Mouse (Mus musculus): ENCODE results near the gene Boc. TPM values are rescaled to one million over a fixed set of nuclear protein-coding genes. Genes with fewer than 3 reads are reported as not detected.
A peak's percentile ranks its signal among the peaks of the same experiment; 100 is the strongest.

The Boc gene
- polyA plus RNA-seq, 1 experiment from 2014 or later, result 48.2 TPM

GRCm38 (mm10) chr16:44538401-44539395 lies 20.0 kb downstream of the Boc start:
- 0 out of 2 replicates have a peak overlapping the region, but pooled peaks have one; percentile 9 for H3K4me2 ChIP-seq (ENCODE audit: low read depth)
- no peak for ATAC-seq (ENCODE audit: insufficient read depth, low FRiP score, low TSS enrichment)
- no peaks in the 10 kb centered on the region; the same call in 1 of the 2 replicates for H3K36me3 ChIP-seq (ENCODE audit: control insufficient read depth, insufficient read depth, low read length)
- 53% methylated on average over 16 of the region's 16 CpGs for WGBS
- peaks cover 54% of the 10 kb centered on the region for H3K4me1 ChIP-seq (ENCODE audit: control insufficient read depth, insufficient read depth, low read length)
- no peaks in the 10 kb centered on the region for H3K27me3 ChIP-seq (ENCODE audit: control insufficient read depth, insufficient read depth, low read length)
- no peaks in the 10 kb centered on the region for H3K9me3 ChIP-seq (ENCODE audit: control insufficient read depth, low read length)
- H3K9ac ChIP-seq (ENCODE audit: low read length), result peak overlapping the region; percentile 26; the same call in 1 of the 2 replicates
- DNase-seq (ENCODE audit: low spot score), result no peak
- H3K27ac ChIP-seq (ENCODE audit: low read depth, low read length), result peak overlapping the region; percentile 1; the same call in 1 of the 2 replicates
- H3K4me3 ChIP-seq (ENCODE audit: low read depth, low read length), result no peak overlapping the region

- Histone ChIP-seq H3K4me2 (ENCODE audit: low read depth) (no peak overlapping the region), H3K4me1 (ENCODE audit: control insufficient read depth, insufficient read depth, low read length) (peaks cover 49% of the 10 kb centered on the region), H3K36me3 (ENCODE audit: control insufficient read depth, insufficient read depth, low read length) (peaks cover 5% of the 10 kb centered on the region; the same call in 1 of the 2 replicates), H3K9ac (ENCODE audit: low read length) (no peak overlapping the region), H3K27me3 (ENCODE audit: control insufficient read depth, insufficient read depth, low read length) (no peaks in the 10 kb centered on the region), H3K27ac (ENCODE audit: low read depth, low read length) (no peak overlapping the region), H3K4me3 (ENCODE audit: low read depth, low read length) (no peak overlapping the region), H3K9me3 (ENCODE audit: control insufficient read depth, low read length) (no peaks in the 10 kb centered on the region)
- DNase-seq (ENCODE audit: low spot score) (no peak), ATAC-seq (ENCODE audit: insufficient read depth, low FRiP score, low TSS enrichment) (no peak)
- WGBS, result 16% methylated on average over 7 of the region's 7 CpGs
Measured at GRCm38 (mm10) chr16:44534122-44534521, 24.6 kb downstream of the Boc start.

DNA sequence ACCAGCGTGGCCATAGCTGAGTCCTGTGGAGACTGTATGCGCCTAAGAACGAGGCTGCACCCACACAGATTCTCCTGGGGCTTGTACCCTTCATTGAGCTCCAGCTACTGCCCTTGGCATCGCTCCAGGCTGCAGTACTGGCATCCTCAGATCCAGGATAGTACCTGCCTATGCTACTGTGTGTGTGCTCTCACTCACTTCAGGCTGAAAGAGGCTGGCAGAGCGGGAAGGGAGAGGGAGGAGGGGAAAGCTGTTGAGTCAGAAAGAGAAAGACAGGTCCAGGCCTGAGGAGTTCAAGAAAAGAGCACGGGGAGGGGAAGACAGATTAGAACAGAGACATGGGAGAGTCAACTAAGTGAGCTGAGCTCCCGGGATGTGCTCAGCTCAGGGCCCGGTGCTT lies 25.2 kb downstream of the Boc start:
- H3K27me3 ChIP-seq (ENCODE audit: control insufficient read depth, insufficient read depth, low read length), result no peaks in the 10 kb centered on the region
- ATAC-seq (ENCODE audit: insufficient read depth, low FRiP score, low TSS enrichment) (no peak), DNase-seq (ENCODE audit: low spot score) (no peak)
- H3K36me3 ChIP-seq (ENCODE audit: control insufficient read depth, insufficient read depth, low read length), result peaks cover 5% of the 10 kb centered on the region; the same call in 1 of the 2 replicates
- no peaks in the 10 kb centered on the region for H3K9me3 ChIP-seq (ENCODE audit: control insufficient read depth, low read length)
- peak overlapping the region; percentile 53; the same call in 1 of the 2 replicates for H3K27ac ChIP-seq (ENCODE audit: low read depth, low read length)
- peaks cover 49% of the 10 kb centered on the region for H3K4me1 ChIP-seq (ENCODE audit: control insufficient read depth, insufficient read depth, low read length)
- H3K4me2 ChIP-seq (ENCODE audit: low read depth), result no peak overlapping the region
- 75% methylated on average over 8 of the region's 8 CpGs for WGBS
- H3K4me3 ChIP-seq (ENCODE audit: low read depth, low read length), result no peak overlapping the region
- no peak overlapping the region for H3K9ac ChIP-seq (ENCODE audit: low read length)

DNA sequence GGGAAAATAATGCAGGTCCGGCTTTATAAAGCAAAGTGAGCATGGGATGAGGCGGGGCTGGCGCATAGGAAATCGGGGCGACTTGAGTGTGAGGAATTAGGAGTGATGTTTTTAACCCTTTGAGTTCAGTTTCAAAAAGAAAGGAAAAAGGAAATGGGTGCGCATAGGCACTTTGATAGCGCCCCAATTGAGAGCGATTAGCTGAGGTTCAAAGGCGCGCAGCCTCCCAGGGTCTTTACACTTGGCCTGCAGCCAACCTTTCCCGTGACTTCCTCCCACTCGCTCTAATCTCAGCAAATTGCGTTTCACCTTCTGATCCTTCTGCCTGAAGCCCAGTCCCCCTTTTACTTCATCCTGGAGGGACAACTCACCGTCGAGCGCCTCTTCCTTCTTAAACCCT lies 25.8 kb downstream of the Boc start:
- WGBS, result 76% methylated on average over 16 of the region's 16 CpGs
- H3K9ac ChIP-seq (ENCODE audit: low read length), result no peak overlapping the region
- peaks cover 5% of the 10 kb centered on the region; the same call in 1 of the 2 replicates for H3K36me3 ChIP-seq (ENCODE audit: control insufficient read depth, insufficient read depth, low read length)
- no peak overlapping the region for H3K27ac ChIP-seq (ENCODE audit: low read depth, low read length)
- peaks cover 52% of the 10 kb centered on the region for H3K4me1 ChIP-seq (ENCODE audit: control insufficient read depth, insufficient read depth, low read length)
- DNase-seq (ENCODE audit: low spot score) (no peak), ATAC-seq (ENCODE audit: insufficient read depth, low FRiP score, low TSS enrichment) (no peak)
- H3K9me3 ChIP-seq (ENCODE audit: control insufficient read depth, low read length), result no peaks in the 10 kb centered on the region
- H3K4me3 ChIP-seq (ENCODE audit: low read depth, low read length), result no peak overlapping the region
- H3K4me2 ChIP-seq (ENCODE audit: low read depth), result no peak overlapping the region
- no peaks in the 10 kb centered on the region for H3K27me3 ChIP-seq (ENCODE audit: control insufficient read depth, insufficient read depth, low read length)

- 0 out of 2 replicates have a peak overlapping the region, but pooled peaks have one; percentile 12 for H3K9ac ChIP-seq (ENCODE audit: low read length)
- no peak for DNase-seq (ENCODE audit: low spot score)
- H3K27ac ChIP-seq (ENCODE audit: low read depth, low read length), result peak overlapping the region; percentile 84
- peak overlapping the region; percentile 43 for H3K4me2 ChIP-seq (ENCODE audit: low read depth)
- WGBS, result 16% methylated on average over 12 of the region's 12 CpGs
- peak; percentile 48 for ATAC-seq (ENCODE audit: insufficient read depth, low FRiP score, low TSS enrichment)
- peaks cover 63% of the 10 kb centered on the region for H3K4me1 ChIP-seq (ENCODE audit: control insufficient read depth, insufficient read depth, low read length)
- no peaks in the 10 kb centered on the region for H3K27me3 ChIP-seq (ENCODE audit: control insufficient read depth, insufficient read depth, low read length)
- H3K36me3 ChIP-seq (ENCODE audit: control insufficient read depth, insufficient read depth, low read length), result peaks cover 5% of the 10 kb centered on the region; the same call in 1 of the 2 replicates
- H3K9me3 ChIP-seq (ENCODE audit: control insufficient read depth, low read length), result no peaks in the 10 kb centered on the region
- H3K4me3 ChIP-seq (ENCODE audit: low read depth, low read length), result peak overlapping the region; percentile 19; the same call in 1 of the 2 replicates
Measured at GRCm38 (mm10) chr16:44531239-44531797, 27.4 kb downstream of the Boc start.

DNA sequence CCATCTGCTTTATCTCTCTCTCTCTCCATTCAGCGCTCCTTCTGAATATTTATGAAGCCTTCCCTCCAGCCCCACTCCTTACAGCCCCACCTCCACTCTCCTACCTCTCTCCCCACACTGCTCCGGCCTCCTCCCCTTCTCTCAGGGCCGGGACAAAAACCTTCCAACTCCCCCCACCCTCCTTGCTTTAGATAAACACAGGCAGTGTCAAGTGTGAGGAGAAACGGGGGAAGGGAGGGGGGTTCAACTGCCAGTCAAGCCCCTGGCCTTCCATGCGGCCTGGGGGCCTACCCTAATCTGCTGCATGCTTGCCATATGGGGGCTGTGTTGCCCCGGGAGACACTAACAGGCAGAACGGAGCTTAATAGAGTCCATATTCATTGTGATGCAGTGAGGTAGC lies 27.9 kb downstream of the Boc start:
- ATAC-seq (ENCODE audit: insufficient read depth, low FRiP score, low TSS enrichment), result peak; percentile 92
- peak overlapping the region; percentile 42 for H3K9ac ChIP-seq (ENCODE audit: low read length)
- WGBS, result under 1% methylated on average over 7 of the region's 7 CpGs
- no peaks in the 10 kb centered on the region for H3K9me3 ChIP-seq (ENCODE audit: control insufficient read depth, low read length)
- peak overlapping the region; percentile 84 for H3K27ac ChIP-seq (ENCODE audit: low read depth, low read length)
- H3K36me3 ChIP-seq (ENCODE audit: control insufficient read depth, insufficient read depth, low read length), result 0 out of 2 replicates have a peak, but pooled peaks cover 5% of the 10 kb centered on the region
- H3K4me1 ChIP-seq (ENCODE audit: control insufficient read depth, insufficient read depth, low read length), result peaks cover 58% of the 10 kb centered on the region
- H3K4me2 ChIP-seq (ENCODE audit: low read depth), result peak overlapping the region; percentile 43
- H3K27me3 ChIP-seq (ENCODE audit: control insufficient read depth, insufficient read depth, low read length), result no peaks in the 10 kb centered on the region
- peak; percentile 92 for DNase-seq (ENCODE audit: low spot score)
- H3K4me3 ChIP-seq (ENCODE audit: low read depth, low read length), result peak overlapping the region; percentile 19

GRCm38 (mm10) chr16:44530191-44530590 lies 28.5 kb downstream of the Boc start:
- H3K4me2 ChIP-seq (ENCODE audit: low read depth), result peak overlapping the region; percentile 43
- H3K36me3 ChIP-seq (ENCODE audit: control insufficient read depth, insufficient read depth, low read length), result 0 out of 2 replicates have a peak, but pooled peaks cover 5% of the 10 kb centered on the region
- ATAC-seq (ENCODE audit: insufficient read depth, low FRiP score, low TSS enrichment) (peak; percentile 40), DNase-seq (ENCODE audit: low spot score) (peak; percentile 65)
- H3K27ac ChIP-seq (ENCODE audit: low read depth, low read length), result peak overlapping the region; percentile 84
- no peak overlapping the region; the same call in 1 of the 2 replicates for H3K4me3 ChIP-seq (ENCODE audit: low read depth, low read length)
- H3K27me3 ChIP-seq (ENCODE audit: control insufficient read depth, insufficient read depth, low read length), result no peaks in the 10 kb centered on the region
- 6% methylated on average over 9 of the region's 9 CpGs for WGBS
- peaks cover 54% of the 10 kb centered on the region for H3K4me1 ChIP-seq (ENCODE audit: control insufficient read depth, insufficient read depth, low read length)
- no peaks in the 10 kb centered on the region for H3K9me3 ChIP-seq (ENCODE audit: control insufficient read depth, low read length)
- peak overlapping the region; percentile 42 for H3K9ac ChIP-seq (ENCODE audit: low read length)

- Histone ChIP-seq H3K9me3 (ENCODE audit: control insufficient read depth, low read length) (no peaks in the 10 kb centered on the region), H3K9ac (ENCODE audit: low read length) (no peak overlapping the region), H3K27me3 (ENCODE audit: control insufficient read depth, insufficient read depth, low read length) (no peaks in the 10 kb centered on the region), H3K27ac (ENCODE audit: low read depth, low read length) (peak overlapping the region; percentile 84), H3K4me3 (ENCODE audit: low read depth, low read length) (no peak overlapping the region), H3K4me2 (ENCODE audit: low read depth) (peak overlapping the region; percentile 43; the same call in 1 of the 2 replicates), H3K4me1 (ENCODE audit: control insufficient read depth, insufficient read depth, low read length) (peaks cover 49% of the 10 kb centered on the region), H3K36me3 (ENCODE audit: control insufficient read depth, insufficient read depth, low read length) (0 out of 2 replicates have a peak, but pooled peaks cover 5% of the 10 kb centered on the region)
- DNase-seq (ENCODE audit: low spot score), result no peak
- no peak for ATAC-seq (ENCODE audit: insufficient read depth, low FRiP score, low TSS enrichment)
- WGBS, result 36% methylated on average over 8 of the region's 8 CpGs
Measured at GRCm38 (mm10) chr16:44529691-44530090, 29.0 kb downstream of the Boc start.
